Mouse (Mus musculus) urinary bladder, postnatal 10 days (tissue): ENCODE measurements around the gene Mgea5.

Source experiments
- DNase-seq: peaks from one replicate; pipeline ENCODE4 v3.0.0; 2022; ENCODE audit warnings: low spot score

The Mgea5 gene

GRCm38 (mm10) chr19:45748206-45748605 lies 35.4 kb downstream of the Mgea5 start:
- no peak for DNase-seq

- peak; percentile 60 for DNase-seq
These were observed 36.4 kb downstream of the Mgea5 start for GRCm38 (mm10) chr19:45747028-45747867.

- no peak for DNase-seq
These were observed 37.2 kb downstream of the Mgea5 start for GRCm38 (mm10) chr19:45746153-45747020.

GRCm38 (mm10) chr19:45745344-45746152 lies 38.1 kb downstream of the Mgea5 start:
- DNase-seq = no peak

- DNase-seq = no peak
These were observed 40.0 kb downstream of the Mgea5 start for GRCm38 (mm10) chr19:45743619-45744018.

GRCm38 (mm10) chr19:45742984-45743575 lies 40.6 kb downstream of the Mgea5 start:
- no peak for DNase-seq

GRCm38 (mm10) chr19:45742218-45742983 lies 41.2 kb downstream of the Mgea5 start, which contains the start of gene Fgf8:
Gene Fgf8, minus strand, starts transcription at chr19:45742915.
- no peak for DNase-seq

- no peak for DNase-seq
These were observed 42.0 kb downstream of the Mgea5 start for GRCm38 (mm10) chr19:45741431-45742217.

GRCm38 (mm10) chr19:45740817-45741216 lies 42.8 kb downstream of the Mgea5 start:
- no peak for DNase-seq

GRCm38 (mm10) chr19:45740233-45740632 lies 43.4 kb downstream of the Mgea5 start:
- no peak for DNase-seq

GRCm38 (mm10) chr19:45738521-45738920 lies 45.1 kb downstream of the Mgea5 start:
- no peak for DNase-seq

- no peak for DNase-seq
These were observed 45.7 kb downstream of the Mgea5 start for GRCm38 (mm10) chr19:45737846-45738484.

GRCm38 (mm10) chr19:45737208-45737845 lies 46.3 kb downstream of the Mgea5 start:
- no peak for DNase-seq

GRCm38 (mm10) chr19:45736855-45737207 lies 46.8 kb downstream of the Mgea5 start:
- DNase-seq = no peak

GRCm38 (mm10) chr19:45736241-45736640 lies 47.4 kb downstream of the Mgea5 start:
- DNase-seq = no peak

- no peak for DNase-seq
These were observed 48.9 kb downstream of the Mgea5 start for GRCm38 (mm10) chr19:45734762-45735161.

GRCm38 (mm10) chr19:45734191-45734590 lies 49.4 kb downstream of the Mgea5 start:
- no peak for DNase-seq

- no peak for DNase-seq
These were observed 50.1 kb downstream of the Mgea5 start for GRCm38 (mm10) chr19:45733564-45733963.

GRCm38 (mm10) chr19:45731658-45732057 lies 52.0 kb downstream of the Mgea5 start:
- no peak for DNase-seq
